Mouse (Mus musculus): ENCODE measurements at regions not wholly inside any gene's neighbourhood (a gene's known extent, or its start where the extent isn't known, plus 50 kb on each side); places are given as distances from the start of the nearest gene placed in this dataset.

- no peak for DNase-seq (ENCODE audit: low spot score in 2 of 2)
These were observed 315.0 kb upstream of the Nrp1 start for GRCm38 (mm10) chr8:128043392-128043791.

- DNase-seq (ENCODE audit: low spot score in 2 of 2), result no peak
These were observed 302.2 kb upstream of the Nrp1 start for GRCm38 (mm10) chr8:128056251-128056650.

- DNase-seq (ENCODE audit: low spot score in 2 of 2), result no peak
These were observed 300.6 kb upstream of the Nrp1 start for GRCm38 (mm10) chr8:128057845-128058244.

GRCm38 (mm10) chr8:128059817-128060216, 298.6 kb upstream of the Nrp1 start:
- DNase-seq (ENCODE audit: low spot score in 2 of 2), result no peak

DNA sequence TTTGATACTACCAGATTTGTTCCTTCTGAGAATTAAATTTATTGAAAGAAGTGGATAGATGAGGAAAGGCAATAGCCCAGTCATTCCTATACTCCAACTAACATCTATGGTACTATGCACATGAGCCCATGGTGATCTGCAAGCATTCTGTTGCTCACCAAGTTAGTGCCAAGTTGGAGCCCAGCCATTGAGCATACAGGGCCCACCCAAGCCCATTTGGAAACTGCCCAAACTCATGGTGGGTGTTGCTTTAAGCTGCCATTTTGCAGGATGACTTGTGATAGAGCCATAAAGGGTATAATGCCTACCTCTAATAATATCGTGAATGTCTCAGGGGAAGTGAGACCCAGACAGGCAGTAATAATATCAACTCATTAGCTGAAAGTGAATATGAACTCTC, 294.2 kb upstream of the Nrp1 start:
- DNase-seq (ENCODE audit: low spot score in 2 of 2), result no peak

DNA sequence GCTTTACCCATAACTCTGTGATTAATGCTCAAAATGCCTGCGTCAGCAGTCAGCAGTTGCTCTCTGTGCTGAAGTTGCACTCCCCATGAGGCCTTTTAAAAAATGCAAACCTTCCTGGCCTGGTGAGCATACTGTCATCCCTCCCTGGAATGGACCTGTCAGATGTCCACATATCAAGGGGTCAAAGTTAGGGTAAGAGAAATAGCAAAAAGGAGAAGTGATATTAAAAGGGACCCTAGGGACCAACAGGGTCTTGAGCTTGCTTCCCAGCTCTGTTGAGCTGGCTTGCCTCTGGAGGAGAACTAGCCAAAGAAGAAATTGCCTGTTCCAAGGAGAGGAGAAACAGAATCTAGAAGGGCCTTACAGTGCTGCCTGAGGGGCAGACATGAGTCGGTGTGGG, 293.3 kb upstream of the Nrp1 start:
- no peak for DNase-seq (ENCODE audit: low spot score in 2 of 2)

DNA sequence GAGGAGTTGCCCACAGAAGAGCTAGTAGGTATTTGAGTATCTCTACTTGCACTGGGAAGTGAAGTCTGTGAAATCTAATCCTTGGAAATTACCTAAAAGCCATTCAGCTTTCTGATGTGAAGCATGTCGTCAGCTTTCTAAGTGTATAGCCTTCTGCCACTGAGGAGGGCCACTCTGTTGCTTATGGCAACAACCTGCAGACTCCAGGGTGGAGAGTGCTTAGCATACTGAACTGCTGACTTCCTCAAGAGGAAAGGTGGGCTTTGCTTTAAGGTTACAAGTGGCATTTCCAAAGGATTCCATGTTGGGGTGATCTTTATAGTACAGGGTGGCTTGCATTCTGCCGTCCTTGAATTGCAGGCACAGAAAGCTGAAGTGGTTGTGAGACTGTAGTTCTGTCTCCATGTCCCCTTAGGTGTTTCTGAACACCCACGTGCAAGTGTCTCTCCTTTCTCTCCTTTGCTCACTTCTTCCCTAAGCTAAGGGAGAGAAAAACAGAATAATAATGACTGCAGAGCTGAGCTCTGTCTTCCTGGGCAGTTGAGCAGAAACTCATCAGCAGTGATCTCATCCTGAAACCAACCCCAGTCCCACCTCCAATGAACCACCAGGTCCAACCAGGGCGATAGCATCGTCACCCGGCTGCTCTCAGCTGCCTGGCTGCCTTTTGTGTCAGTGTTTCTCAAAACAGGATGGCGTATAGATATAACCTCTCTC, 292.3 kb upstream of the Nrp1 start:
- no peak for DNase-seq (ENCODE audit: low spot score in 2 of 2)

DNA sequence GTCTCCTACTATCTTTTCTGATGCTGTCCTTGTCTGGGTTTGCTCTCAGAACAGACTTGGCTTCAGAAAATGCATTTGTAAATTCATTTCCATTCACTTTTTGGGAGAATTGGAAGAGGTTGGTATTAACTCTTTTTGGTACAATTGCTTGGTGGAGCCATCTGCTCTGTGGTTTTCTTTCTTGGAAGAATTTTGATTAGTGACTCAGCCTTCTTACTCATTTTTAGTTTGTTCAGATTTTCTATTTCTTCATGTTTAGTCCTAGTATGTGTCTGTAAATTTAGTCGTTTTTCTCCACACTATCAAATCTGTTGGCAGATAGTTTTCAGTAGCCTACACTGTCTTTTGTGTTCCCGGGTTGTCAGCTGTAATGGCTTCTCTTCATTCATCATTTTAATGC, 288.7 kb upstream of the Nrp1 start:
- no peak for DNase-seq (ENCODE audit: low spot score in 2 of 2)

DNA sequence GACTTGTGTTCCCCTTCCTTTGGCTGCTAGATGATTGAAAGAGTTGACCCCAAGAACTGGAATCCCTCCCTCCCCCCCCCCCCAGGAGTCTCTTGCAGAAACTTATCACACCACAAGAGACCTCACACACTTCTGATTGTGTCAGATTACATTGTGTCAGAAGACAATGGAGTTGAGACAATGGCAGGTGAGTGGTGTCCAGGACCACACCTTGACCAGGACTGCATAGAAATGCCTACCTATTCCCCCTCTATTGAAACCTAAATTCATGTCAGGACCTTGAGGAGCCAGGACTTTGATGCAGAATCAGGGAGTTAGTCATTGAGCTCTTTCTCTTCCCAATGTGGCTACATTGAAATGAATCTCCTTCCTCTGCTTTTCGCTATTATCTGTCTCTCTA, 282.8 kb upstream of the Nrp1 start:
- no peak for DNase-seq (ENCODE audit: low spot score in 2 of 2)

DNA sequence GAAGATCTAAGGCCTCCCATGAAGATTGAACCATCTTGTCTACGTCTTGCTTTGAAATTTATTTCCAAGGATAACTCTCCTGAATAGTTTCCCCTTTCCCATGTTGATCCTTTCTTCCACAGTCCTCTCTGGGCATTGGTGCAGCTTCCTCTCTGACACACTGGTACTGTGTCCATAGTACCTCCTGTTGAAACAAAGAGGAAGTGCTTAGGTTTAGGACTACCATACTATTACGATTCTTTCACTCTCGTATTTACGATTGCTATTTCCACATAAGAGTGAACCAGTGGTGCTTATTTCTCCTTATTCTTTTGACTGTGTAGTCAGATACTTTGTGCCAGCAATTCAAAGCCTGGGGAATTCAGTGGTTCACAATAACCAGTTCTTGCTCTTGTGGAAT, 282.2 kb upstream of the Nrp1 start:
- no peak for DNase-seq (ENCODE audit: low spot score in 2 of 2)

- peak in 1 of 2 experiments; percentile 42 for DNase-seq (ENCODE audit: low spot score in 2 of 2)
These were observed 279.7 kb upstream of the Nrp1 start for GRCm38 (mm10) chr8:128078740-128079139.

DNA sequence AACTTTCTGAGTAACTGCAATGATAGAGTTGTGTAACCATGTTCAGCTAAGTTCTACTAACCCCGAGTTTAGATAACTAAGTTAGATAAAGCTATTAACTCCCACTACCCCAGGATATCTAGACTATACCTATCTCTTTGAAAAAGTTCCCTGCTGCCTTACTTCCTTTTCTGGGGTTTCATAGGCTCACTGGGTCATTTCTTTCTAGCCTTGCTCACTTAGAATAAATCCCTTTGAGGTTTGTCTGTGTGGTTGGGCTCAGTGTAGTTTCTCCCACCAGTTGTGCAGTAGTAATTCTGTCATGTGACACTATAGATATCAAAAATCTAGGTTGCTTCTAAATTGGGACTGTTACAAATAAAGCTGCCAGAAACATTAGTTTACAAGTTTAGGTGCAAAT, 272.6 kb upstream of the Nrp1 start:
- no peak for DNase-seq (ENCODE audit: low spot score in 2 of 2)

GRCm38 (mm10) chr8:128087500-128087899, 270.9 kb upstream of the Nrp1 start:
- DNase-seq (ENCODE audit: low spot score in 2 of 2), result no peak

DNA sequence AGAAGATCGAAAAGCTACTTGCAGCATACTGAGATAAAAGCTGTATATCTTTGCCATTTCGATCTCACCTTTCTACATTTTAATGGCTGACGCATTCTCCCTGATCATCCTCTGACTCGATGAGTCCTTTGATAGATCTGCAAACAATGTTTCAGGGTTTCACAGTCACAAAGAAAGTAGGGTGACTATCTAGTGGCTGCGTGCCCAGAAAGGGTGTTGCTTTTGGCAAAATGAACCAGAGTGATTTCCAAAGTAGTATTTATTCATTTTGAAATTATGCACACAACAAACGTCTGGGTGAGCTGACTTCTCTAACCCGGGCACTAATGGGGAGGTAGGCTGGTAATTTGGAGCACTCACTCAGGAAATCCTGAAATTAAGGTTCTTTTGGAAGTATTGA, 265.6 kb upstream of the Nrp1 start:
- no peak for DNase-seq (ENCODE audit: low spot score in 2 of 2)

- DNase-seq (ENCODE audit: low spot score in 2 of 2), result no peak
These were observed 263.0 kb upstream of the Nrp1 start for GRCm38 (mm10) chr8:128095451-128095850.

DNA sequence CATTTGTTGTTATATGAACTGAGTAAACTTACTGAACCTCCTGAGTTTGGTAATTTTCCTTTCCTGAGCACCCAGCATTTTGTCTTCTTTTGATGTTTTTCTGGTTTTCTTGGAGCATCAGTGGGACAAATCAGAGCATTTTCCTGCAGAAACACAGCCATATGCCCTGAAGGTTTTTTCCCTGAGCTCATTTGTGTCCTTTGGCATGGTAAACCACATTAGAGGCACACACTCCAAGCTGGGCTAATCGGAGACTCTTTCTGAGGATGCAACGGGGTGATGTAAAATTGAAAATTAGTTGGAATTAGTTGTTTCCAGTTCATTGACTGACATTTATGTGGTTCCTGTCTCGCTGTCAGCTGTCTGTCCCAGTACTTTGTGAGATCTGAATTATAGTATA, 260.8 kb upstream of the Nrp1 start:
- DNase-seq (ENCODE audit: low spot score in 2 of 2), result no peak

DNA sequence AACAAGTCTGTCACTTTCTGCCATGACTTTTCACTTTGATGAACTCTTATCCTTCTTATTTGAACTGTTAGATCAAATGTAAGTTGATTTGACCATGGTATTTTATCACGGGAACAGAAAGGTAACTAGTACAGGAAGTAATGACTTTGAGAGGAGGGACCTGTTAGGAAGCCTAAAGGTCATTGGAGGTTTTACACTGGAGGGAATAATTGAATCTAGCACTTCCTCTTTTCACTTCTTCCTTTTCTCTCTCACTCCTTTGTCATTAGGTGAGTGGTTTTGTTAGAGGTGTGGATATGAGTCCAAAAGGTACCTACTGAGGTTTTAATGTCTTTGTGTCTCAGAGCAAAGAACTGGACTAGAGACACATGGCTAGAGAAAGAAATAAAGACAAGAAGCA, 255.0 kb upstream of the Nrp1 start:
- DNase-seq (ENCODE audit: low spot score in 2 of 2), result no peak

DNA sequence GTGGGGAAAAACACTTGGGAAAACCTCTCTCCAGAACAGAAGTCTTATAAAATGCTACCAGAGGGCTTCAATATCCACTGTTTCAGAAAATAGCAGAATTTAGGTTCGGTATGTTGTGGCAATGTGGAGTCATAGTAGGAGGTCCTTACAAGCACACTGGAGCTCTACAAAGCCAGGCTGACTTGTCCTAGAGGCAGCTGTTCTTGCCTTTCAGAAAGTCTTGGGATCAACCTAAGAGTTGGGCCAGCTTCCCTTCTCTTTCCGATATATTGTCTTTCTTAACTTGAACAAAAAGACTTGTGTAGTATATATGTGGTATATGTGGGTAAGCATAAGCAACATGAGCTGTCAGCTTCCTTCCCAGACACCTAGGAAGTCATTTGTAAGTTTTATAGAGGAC, 251.8 kb upstream of the Nrp1 start:
- no peak for DNase-seq (ENCODE audit: low spot score in 2 of 2)

DNA sequence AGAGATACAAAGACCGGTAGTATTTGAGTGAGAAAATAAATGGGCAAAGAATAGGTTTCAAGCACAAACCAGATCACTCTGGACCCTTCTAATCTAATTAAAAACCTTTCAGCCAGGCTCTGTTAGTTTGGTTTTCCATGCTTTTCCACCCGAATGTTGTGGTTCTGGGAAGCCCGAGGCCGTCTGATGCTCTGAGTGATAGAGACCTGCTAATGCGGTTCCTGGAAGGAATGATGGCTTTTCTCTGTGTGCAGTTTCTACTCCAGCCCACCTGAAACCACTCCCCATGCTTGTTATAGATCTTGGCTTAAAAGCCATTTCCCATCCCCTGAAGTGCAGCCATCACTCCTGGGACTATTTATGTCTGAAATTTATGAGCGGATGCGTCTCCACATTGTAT, 251.4 kb upstream of the Nrp1 start:
- no peak for DNase-seq (ENCODE audit: low spot score in 2 of 2)

GRCm38 (mm10) chr8:128109036-128109435, 249.4 kb upstream of the Nrp1 start:
- no peak for DNase-seq (ENCODE audit: low spot score in 2 of 2)

DNA sequence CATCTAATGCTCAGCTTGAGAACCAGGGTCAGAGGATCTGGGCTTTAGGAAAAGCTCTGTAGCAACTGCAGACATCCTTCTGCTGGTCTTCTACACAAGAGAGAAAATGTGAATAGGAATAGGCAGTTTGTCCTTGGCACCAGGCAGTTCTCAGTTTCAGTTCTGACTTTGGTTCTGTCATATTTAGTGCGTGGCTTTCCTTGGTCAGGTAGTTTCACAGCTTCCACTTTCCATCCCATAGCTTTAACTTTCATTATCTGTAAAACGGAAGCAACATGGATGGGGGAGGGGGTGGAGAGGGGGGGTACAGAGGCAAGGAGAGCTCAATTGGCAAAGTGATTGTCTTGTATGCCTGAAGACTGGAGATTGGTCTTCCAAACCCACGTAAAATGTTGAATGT, 247.3 kb upstream of the Nrp1 start:
- no peak for DNase-seq (ENCODE audit: low spot score in 2 of 2)

- no peak for DNase-seq (ENCODE audit: low spot score in 2 of 2)
These were observed 245.3 kb upstream of the Nrp1 start for GRCm38 (mm10) chr8:128113116-128113515.

GRCm38 (mm10) chr8:128141290-128141966, 217.0 kb upstream of the Nrp1 start:
- DNase-seq (ENCODE audit: low spot score in 2 of 2), result no peak

Measured in spleen, postnatal 10 days (tissue).